Mouse (Mus musculus): ENCODE results near the gene Qser1.

Qser1 gene

DNA sequence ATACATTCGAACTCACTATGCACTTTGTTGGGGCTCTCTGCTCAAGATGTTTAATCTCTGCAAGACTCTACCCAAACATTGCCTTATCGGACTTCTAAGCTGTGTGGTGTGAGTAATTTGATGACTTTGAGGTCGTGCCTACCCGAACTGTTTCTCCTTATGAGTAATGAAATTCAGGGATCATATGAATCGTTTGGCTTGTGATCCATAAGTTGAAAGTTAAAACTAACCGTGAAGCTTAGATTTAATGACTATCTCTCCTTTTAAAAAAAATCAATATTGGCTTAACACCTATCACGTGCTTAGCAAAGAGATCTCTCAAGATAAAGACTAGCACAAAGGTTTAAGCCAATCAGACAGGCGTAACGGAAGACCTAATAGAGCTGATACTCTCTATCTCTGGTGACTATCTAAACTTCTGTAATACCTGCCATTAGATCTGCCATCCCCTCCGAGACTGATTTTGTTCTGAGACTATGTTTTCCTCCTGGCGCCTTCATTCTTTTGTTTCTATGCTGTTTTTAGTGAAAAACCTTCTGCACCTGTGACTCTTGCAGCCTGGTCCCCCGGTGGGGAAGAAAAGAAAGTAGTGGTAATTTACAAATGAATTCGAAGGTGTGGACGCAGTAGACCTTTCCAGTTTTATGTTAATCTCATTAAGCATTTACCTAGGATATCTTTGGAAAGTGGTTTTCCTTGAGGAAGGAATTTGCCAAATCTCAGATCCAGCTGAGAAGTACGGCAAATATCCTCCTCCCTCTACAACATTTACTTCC, 1.2 kb upstream of the Qser1 start:
- DNase-seq (ENCODE audit: low read depth in 1 of 2, low spot score in 2 of 2): no peak

DNA sequence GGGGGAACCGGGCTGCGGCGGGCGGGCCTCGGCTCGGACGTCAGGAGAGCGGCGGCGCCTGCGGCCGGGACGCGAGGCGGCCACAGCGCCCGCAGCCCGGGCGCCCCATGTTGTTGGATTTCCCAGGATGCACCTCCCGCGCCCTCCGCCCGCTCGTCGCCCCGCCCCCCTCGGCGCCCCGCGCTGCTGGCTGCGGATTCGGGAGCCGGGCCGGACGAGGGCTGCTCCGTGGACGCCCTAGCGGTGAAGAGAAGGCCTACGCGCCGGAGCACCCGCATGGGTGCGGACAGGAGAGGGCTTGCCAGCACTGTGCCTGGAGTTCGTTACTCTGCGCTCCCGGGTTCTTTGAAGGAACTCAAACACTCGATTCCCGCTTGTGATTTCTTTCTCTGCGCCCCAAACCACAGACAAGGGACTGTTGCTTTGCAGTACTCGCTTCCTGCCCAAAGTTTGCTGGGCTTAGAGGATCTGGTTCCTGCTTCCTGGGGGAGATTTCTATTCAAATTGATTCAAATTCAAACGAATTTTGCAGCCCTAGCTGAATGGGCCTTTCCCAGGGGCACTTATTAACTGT, 393 bp upstream of the Qser1 start:
- peak; percentile 62 to 69 for DNase-seq (ENCODE audit: low read depth in 1 of 2, low spot score in 2 of 2)

GRCm38 (mm10) chr2:104815561-104816370, 794 bp downstream of the Qser1 start:
- peak in 1 of 2 experiments; percentile 1 for DNase-seq (ENCODE audit: low read depth in 1 of 2, low spot score in 2 of 2)

DNA sequence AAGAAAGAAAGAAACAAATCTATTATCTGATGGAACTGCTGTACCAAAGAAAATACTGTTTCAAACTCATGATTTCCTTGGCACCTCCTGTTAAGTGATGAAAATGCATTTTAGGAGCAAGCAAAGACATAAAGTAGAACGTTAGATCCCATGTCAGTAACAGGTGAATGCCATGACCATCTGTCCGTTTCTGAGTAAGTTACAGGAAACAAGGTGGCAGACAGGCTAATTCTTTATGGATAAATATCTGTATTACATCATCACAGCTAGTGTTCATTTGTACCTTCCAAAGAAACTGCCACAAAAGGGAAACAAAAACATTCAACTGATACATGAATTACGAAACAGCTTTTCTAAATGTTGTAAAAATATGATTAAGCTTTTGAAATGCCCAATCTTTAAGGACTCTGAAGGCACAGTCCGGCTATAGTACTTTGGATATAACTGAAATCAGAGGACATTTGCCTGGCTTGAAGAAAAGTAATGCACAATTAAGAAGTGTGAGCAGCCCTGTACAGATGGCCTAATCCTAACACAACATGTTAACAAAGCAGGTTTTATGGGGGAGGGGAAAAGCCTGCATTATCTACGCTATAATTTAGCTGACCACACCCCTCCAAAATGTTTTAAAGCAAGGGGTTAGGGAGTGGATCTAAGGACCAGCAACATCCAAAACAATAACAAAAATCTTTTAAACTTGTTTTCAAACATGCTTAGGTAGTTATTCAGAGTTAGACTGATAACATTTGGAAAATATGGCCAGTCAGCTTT, 2.2 kb downstream of the Qser1 start:
- no peak for DNase-seq (ENCODE audit: low read depth in 1 of 2, low spot score in 2 of 2)

GRCm38 (mm10) chr2:104805435-104805834, 11.1 kb downstream of the Qser1 start:
- no peak for DNase-seq (ENCODE audit: low read depth in 1 of 2, low spot score in 2 of 2)

- DNase-seq (ENCODE audit: low read depth in 1 of 2, low spot score in 2 of 2): no peak
These were observed 41.8 kb downstream of the Qser1 start for GRCm38 (mm10) chr2:104774763-104775162.

- DNase-seq (ENCODE audit: low read depth in 1 of 2, low spot score in 2 of 2): no peak
These were observed 47.9 kb downstream of the Qser1 start for GRCm38 (mm10) chr2:104768697-104769096.

DNA sequence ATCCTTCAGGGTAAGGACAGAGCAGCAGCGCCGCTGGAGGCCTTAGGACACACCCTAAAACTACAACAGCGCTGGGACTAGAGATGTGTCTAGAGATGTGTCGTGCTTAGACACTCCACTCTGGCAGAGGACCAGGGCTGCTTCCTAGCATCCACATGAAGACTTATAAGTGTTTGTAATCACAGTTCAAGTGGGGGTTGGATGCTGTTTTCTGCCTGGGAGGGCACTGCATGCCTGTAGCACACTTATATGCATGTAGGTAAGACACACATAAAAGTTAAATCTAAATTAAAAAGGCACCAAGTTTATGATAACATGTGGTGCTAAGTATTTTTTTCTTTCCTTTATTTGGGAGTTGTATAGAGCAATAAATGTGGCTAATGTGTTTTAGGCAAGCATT, 52.5 kb downstream of the Qser1 start:
- no peak for DNase-seq (ENCODE audit: low read depth in 1 of 2, low spot score in 2 of 2)

DNA sequence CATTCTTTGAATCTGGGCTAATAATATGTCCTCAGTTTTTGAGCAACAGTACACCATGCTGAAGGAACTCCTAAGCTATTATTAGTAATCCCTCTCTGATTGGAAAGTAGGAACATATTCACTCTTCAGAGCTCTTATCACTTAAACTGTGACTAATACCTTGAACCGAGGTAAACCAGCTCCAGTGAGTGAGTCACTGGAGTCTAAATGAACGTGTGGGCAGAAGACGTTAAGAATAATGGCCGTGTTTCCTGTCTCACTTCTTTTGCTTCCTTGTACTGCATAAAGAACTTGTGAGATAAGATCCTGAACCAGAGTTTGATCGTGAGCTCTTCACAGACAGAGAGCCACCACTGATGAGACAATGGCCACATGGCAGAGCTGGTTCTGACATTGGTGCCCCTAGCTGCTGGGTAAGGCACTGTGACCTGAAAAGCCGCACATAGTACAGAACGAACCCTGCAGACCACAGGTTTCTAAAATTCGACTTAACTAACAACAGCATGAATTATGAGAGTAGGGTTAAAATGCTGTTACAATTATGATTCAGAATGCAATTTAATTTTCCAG, 53.3 kb downstream of the Qser1 start:
- DNase-seq (ENCODE audit: low read depth in 1 of 2, low spot score in 2 of 2): no peak

- DNase-seq (ENCODE audit: low read depth in 1 of 2, low spot score in 2 of 2): no peak
These were observed 65.9 kb downstream of the Qser1 start for GRCm38 (mm10) chr2:104750611-104751010.

DNA sequence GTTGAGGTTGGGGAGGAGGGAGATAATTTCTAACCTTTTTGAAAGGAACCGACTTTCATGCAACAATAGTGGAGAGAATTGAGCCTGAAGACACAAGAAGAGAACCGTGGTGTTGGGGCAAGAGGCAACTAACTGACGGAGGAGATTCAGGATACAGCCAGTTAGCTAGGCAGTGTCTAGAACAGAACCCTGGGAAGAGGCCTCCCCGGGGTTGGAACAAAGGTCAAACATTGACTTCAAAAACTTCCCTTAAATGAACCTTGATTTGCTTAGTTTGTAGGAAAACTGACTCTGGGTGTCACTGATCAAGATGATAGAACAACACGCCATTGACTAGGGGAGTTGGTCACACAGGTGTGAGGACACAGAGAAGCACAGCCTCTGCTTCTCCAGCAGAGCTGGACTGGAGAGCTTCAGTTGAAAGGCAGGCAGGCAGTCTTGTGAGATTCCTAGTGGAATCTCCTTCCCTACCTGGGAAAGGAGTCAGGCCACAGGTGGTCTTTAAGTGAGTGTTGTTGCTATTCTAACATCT, 67.8 kb downstream of the Qser1 start:
- no peak for DNase-seq (ENCODE audit: low read depth in 1 of 2, low spot score in 2 of 2)

- no peak for DNase-seq (ENCODE audit: low read depth in 1 of 2, low spot score in 2 of 2)
These were observed 70.3 kb downstream of the Qser1 start for GRCm38 (mm10) chr2:104746251-104746650.

- DNase-seq (ENCODE audit: low read depth in 1 of 2, low spot score in 2 of 2): no peak
These were observed 72.6 kb downstream of the Qser1 start for GRCm38 (mm10) chr2:104743971-104744370.

DNA sequence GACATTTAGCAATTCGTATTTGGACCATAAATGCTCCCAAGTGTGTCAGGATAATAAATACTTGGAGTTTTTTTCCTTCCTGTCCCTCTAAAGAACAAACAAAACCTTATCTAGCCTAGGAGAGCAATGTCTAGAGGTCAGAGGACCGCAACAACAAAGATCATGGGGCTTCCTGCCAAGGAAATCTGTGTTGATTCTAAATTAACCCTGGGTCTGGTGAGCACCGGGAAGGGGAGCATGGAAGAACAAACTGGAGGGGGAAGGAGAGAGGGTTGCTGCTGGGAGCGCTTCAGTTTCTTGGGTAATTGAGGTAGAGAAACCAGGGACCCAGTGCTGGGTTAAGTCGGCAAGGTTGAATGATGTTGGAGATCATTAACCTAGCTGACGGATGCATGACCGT, 73.4 kb downstream of the Qser1 start:
- DNase-seq (ENCODE audit: low read depth in 1 of 2, low spot score in 2 of 2): no peak

DNA sequence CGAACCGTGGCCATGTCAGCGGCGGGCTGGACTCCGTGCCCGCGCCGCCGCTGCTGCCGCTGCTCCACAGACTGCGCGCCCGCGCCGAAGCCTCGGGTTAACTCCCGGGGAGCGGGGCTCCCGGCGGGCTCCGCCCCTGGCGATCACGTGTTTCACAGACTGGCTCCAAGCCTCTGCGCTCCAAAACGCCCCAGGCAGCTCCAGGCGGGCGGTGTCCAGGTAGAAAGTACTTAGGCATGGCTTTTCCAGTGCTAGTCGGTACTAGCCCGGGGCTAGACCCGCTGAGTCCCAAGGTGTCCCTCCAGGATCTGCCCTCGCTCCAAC, 73.9 kb downstream of the Qser1 start, which contains the start of gene Depdc7:
Gene Depdc7, minus strand, starts transcription at position 138 of the 324 bp plus-strand sequence.
- DNase-seq (ENCODE audit: low read depth in 1 of 2, low spot score in 2 of 2): peak; percentile 56 to 77

- no peak for DNase-seq (ENCODE audit: low read depth in 1 of 2, low spot score in 2 of 2)
These were observed 74.4 kb downstream of the Qser1 start for GRCm38 (mm10) chr2:104741896-104742740.

- no peak for DNase-seq (ENCODE audit: low read depth in 1 of 2, low spot score in 2 of 2)
These were observed 75.4 kb downstream of the Qser1 start for GRCm38 (mm10) chr2:104741015-104741758.

GRCm38 (mm10) chr2:104740248-104740949, 76.2 kb downstream of the Qser1 start:
- no peak for DNase-seq (ENCODE audit: low read depth in 1 of 2, low spot score in 2 of 2)

Data from monocyte, adult 2 months (primary cell).